Mouse (Mus musculus) heart, adult 2 months (tissue): Measurements from ENCODE around the gene Pnpla5.
A peak's percentile ranks its signal among the peaks of the same experiment; 100 is the strongest.

Source experiments
- CTCF ChIP-seq: fragments of 200-600 bp; IDR thresholded peaks from 2 replicates; pipeline ENCODE4 v1.8.1; 2022; ENCODE audit warnings: antibody characterized with exemption, mild to moderate bottlenecking, moderate library complexity
- EP300 ChIP-seq: fragments of 200-500 bp; IDR thresholded peaks from 2 replicates; pipeline ENCODE4 v1.6.1; 2011; ENCODE audit warnings: low read depth, low read length, control low read depth; ENCODE audit not compliant: insufficient read depth
- POLR2A ChIP-seq: fragments of 200-500 bp; IDR thresholded peaks from 2 replicates; pipeline ENCODE4 v1.6.1; 2011; ENCODE audit warnings: mild to moderate bottlenecking, low read depth, low read length, control low read depth; ENCODE audit not compliant: insufficient read depth

- TF ChIP-seq CTCF (peak; percentile 61), POLR2A (no peak), EP300 (no peak)
Measured at GRCm38 (mm10) chr15:84124086-84124485, 1.1 kb upstream of the Pnpla5 start.
